Mouse (Mus musculus) adrenal gland, adult 2 months (tissue): Measurements from ENCODE around the gene Cerk. TPM values are rescaled to one million over a fixed set of nuclear protein-coding genes. Genes with fewer than 3 reads are reported as not detected.
A peak's percentile ranks its signal among the peaks of the same experiment; 100 is the strongest.

Experiments
- DNase-seq: peaks from one replicate; pipeline ENCODE4 v3.0.0; 2021
- polyA plus RNA-seq: library from polyadenylated mRNA; depleted of rRNA; stranded (reverse); fragments of >200 nt; gene quantifications from 2 replicates; pipeline ENCODE4 v1.2.3, GENCODE M21; 2012; rRNA removed
- total RNA-seq, 2 experiments: library from RNA; stranded (reverse); gene quantifications; 2 replicates each; pipeline ENCODE4 v1.2.3; 2021

Cerk gene
- total and polyA plus RNA-seq, 3 experiments, result 34.5 to 41.1 (median 39.6) TPM

DNA sequence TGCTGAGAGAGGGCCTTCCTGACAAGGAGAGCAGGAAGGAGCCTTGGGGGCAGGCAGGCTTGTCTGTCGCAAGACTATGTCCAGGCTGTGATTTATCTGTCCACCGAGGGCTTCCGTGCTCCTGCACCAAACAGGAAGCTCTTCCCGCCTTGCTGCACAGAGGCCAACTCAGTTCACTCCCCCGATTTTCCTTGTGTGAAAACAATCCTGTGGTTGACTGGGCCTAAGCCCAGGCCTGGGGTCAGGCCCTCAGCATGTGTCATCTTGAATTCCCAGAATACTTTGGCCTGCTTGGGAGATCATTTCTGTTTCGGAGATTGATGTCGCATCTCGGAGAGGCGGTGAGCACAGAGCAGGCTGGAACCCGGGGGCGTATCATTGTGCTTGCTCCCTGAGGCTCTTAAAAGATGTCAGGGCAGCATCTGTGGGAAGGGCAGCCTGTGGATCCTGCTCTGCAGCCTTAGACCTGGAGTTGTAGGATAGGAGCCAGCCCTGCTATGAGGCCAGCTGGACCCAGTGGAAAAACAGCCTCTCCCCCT lies 95.9 kb downstream of the Cerk start:
- peak; percentile 86 for DNase-seq

Other genes starting within 250 kb of the Cerk start
- 1 to 10 TPM; 4.7 to 7.7 TPM for gene Celsr1, start 152.4 kb downstream of the Cerk start, total RNA-seq
- 1.2 and 1.8 TPM in 2 replicates for gene Celsr1, start 152.4 kb downstream of the Cerk start, polyA plus RNA-seq
- gene Gramd4, start 128.4 kb downstream of the Cerk start, total RNA-seq, result 10 to 100 TPM; 13.8 to 19.5 TPM
- 10.5 and 11.3 TPM in 2 replicates for gene Gramd4, start 128.4 kb downstream of the Cerk start, polyA plus RNA-seq
- gene Tbc1d22a, start 28.3 kb upstream of the Cerk start, total RNA-seq, result 10 to 100 TPM; 34.5 to 37.7 TPM
- gene Tbc1d22a, start 28.3 kb upstream of the Cerk start, polyA plus RNA-seq, result 38.7 and 44.4 TPM in 2 replicates